Mouse (Mus musculus): ENCODE data around the gene Barx1. TPM values are rescaled to one million over a fixed set of nuclear protein-coding genes. Genes with fewer than 3 reads are reported as not detected.

Gene Barx1
- not detected for total RNA-seq (2023)

DNA sequence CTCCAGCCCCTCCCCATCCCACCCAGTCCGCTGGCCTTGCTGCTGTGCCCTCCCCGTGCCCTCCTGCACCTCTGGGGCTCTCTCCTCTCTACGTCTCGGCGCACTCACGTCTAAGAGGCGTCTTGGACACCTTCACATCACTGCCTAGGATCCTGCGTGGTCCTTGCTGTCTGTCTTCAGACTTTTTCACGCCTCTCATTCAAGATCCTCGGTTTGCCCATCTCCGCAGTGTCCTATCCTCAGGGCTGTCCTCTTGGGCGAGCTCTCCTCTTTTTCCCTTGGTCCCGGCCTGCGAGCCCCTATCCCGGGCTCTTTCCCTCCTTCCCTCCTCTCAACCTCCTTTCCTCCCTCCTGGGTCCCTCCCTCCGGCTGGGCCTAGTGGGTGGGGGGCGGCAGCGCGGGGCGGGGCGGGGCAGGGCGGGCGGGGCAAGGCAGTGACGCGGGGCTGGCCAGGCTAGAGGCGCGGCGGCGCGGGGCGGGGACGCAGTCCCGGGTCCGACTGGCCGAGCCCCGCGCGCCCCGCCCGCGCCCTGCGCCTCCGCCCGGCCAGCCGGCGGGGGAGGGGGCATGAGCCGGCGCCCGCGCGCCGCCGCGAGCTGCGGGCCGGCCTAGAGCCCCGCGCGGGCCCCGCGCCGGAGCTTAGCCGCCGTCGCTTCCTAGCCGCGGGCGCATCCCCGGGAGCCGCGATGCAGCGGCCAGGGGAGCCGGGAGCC, at the start of gene Barx1:
TSS of gene Barx1 (plus strand) at position 568 of the 713 bp plus-strand sequence.

DNA sequence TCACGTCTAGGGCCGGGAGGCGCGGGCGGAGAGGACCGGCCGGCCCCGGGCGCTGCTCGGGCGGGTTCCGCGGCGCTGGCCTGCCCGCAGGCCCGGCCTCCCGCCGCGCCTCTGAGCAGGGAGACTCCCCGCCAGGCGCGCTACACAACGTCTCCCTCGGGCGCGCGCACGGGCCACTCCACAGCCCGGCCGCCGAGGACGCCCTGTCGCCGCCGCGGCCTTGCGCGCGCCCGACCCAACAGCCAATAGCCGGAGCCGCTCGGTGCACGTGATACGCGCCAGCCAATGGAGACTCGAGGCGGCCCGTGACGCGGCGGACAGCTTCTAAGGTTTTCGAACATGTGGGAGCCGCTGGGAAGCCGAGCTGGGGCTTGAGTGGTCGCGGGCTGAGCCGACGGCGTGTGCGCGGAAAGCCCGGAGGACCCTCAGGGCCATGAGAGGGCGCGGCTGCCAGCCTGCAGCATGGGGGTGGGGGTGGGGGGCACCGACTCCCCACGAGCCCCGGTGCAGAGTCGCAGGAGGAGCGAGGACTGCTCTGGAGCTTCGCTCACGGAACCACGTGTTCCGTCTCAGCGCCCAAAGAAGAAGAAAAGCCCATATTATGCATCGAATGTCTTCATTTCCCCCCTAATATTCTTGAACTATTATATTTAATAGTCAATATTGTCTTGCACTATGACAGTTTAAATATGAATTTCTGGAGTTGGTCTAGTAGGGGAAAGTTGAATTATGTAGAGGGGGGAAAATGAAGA, 37.2 kb upstream of the Barx1 start, which contains the start of gene Ptpdc1:
TSS of gene Ptpdc1 (minus strand) at position 232 of the 752 bp plus-strand sequence.

Other genes with a start within 250 kb of the Barx1 start
- gene Zfp169, start 149.5 kb upstream of the Barx1 start, total RNA-seq (2023), result 10 to 100 TPM; 10.9 to 13.4 TPM
- gene A830005F24Rik, start 149.4 kb upstream of the Barx1 start, total RNA-seq (2023), result not detected
- 1 to 10 TPM; 1.4 to 3.3 TPM for gene Ptpdc1, start 37.3 kb upstream of the Barx1 start, total RNA-seq (2023)
- gene Phf2, start 208.1 kb downstream of the Barx1 start, total RNA-seq (2023), result 10 to 100 TPM; 38.9 to 39.6 TPM